Mouse (Mus musculus): ENCODE data around the gene Gm11937.
"Not testable (repeated sequence)": the region's sequence is repeated elsewhere in the genome, so short reads cannot be mapped to it uniquely, and the experiment has no call there.

Gene Gm11937

DNA sequence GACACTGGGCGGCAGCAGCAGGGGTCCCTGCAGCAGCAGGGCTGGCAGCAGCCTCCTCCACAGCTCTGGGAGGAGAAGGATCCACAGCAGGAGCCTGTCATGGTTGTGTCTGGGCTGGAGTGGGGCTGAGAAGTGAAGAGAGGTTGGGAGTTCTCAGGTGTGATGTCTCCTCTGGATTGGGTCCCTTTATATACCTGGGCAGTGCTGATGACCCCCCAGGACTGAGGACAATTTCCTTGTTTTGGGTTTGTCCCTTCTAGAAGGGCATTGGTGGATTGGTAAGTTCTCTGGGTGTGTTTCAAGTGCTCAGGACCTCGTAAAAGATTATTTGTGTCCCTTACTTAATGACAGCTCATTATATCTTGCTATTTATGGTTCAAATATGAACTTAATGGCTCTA, at the start of gene Gm11937:
Gm11937 (minus strand) TSS at position 101 of the 400 bp plus-strand sequence.
- DNase-seq: peak; percentile 4

DNA sequence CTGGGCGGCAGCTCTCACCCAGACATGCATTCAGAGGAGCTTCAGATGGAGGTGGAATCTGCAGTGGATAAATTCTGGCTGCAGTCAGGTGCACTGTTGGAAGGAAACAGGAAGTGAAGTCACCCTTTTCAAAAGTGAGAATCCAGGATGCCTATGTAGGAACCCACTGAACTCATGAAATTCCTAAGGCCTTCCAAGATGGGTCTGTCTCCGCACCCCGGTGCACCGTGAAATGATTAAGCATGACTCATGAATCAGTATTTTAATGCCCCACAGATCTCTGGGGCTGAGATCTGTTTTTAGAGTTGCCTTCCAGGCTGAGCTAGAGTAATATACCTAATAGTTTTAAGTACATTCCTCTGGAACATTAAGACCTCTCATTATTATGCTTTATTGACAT, 49.3 kb upstream of the Gm11937 start:
- no peak for DNase-seq

DNA sequence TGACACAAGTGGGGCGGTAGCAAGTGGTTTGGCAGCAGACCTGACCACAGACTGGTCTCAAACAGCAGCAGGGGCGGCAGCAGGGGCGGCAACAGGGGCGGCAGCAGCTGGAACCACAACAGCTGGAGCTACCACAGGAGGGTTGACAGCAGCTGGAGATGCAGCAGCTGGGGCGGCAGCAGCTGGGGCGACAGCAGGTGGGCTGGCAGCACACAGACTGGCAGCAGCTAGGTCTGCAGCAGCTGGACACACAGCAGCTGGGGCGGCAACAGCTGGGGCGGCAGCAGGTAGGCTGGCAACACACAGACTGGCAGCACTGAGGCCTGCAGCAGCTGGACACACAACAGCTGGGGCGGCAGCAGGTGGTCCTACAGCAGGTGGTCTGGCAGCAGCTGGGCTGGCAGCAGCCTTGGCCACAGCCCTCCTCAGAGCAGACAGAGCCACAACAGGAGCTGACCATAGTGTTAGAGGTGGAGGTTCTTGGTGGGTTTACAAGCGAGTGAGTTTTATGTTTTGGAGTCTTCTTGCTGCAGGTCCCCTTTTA, 48.5 kb upstream of the Gm11937 start, which contains the start of gene Gm11563:
Gm11563 (minus strand) TSS at position 494 of the 544 bp plus-strand sequence.
- not testable (repeated sequence) for DNase-seq

DNA sequence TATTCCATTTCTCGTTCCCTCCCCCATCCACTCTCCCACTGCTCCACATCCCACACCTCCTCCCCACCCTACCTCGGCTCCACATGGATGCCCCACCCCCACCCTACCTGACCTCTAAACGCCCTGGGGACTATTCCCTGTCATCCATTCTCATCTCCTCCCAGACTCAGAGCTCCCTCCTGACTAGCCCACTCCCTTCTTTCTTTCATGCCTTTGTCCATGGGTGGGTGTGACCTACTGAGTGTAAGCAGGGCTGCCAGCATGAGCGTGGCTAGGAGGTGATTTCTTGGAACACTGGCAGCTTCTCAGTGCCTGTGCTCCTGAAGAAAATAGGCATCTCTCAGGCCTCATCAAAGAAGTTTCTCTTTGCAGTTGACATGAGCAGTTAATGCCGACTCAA, 47.1 kb upstream of the Gm11937 start:
- DNase-seq: no peak

GRCm38 (mm10) chr11:99650136-99650535, 40.1 kb upstream of the Gm11937 start, which contains the start of gene Gm11555:
Gene Gm11555 (minus strand): TSS chr11:99650236.
- DNase-seq: no peak

GRCm38 (mm10) chr11:99646444-99646843, 36.5 kb upstream of the Gm11937 start:
- no peak for DNase-seq

GRCm38 (mm10) chr11:99644351-99644750, 34.4 kb upstream of the Gm11937 start:
- no peak for DNase-seq

DNA sequence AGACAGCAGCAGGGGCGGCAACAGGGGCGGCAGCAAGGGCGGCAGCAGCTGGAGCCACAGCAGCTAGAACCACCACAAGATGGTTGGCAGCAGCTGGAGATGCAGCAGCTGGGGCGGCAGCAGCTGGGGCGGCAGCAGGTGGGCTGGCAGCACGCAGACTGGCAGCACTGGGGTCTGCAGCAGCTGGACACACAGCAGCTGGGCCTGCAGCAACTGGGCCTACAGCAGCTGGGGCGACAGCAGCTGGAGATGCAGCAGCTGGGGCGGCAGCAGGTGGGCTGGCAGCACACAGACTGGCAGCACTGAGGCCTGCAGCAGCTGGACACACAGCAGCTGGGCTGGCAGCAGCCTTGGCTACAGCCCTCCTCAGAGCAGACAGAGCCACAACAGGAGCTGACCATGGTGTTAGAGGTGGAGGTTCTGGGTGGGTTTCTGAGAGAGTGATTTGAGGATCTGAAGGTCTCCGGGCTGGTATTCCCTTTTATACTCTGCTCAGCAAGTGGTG, 33.7 kb upstream of the Gm11937 start, which contains the start of gene Krtap4-7:
Krtap4-7 (minus strand) TSS at position 455 of the 505 bp plus-strand sequence.
- not testable (repeated sequence) for DNase-seq

- DNase-seq: no peak
Measured at GRCm38 (mm10) chr11:99640926-99641325, 30.9 kb upstream of the Gm11937 start.

GRCm38 (mm10) chr11:99637086-99637485, 27.1 kb upstream of the Gm11937 start:
- no peak for DNase-seq

DNA sequence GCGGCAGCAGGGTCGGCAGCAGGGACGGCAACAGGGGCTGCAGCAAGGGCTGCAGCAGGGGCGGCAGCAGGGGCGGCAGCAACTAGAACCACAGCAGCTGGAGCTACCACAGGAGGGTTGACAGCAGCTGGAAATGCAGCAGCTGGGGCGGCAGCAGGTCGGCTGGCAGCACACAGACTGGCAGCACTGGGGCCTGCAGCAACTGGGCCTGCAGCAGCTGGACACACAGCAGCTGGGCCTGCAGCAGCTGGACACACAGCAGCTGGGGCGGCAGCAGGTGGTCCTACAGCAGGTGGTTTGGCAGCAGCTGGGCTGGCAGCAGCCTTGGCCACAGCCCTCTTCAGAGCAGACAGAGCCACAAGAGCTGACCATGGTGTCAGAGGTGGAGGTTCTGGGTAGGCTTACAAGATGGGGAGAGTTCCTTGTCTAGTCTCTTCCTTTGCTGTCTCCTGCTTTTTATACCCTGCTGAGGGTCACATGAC, 24.7 kb upstream of the Gm11937 start, which contains the start of gene Krtap4-2:
Krtap4-2 (minus strand) TSS at position 432 of the 482 bp plus-strand sequence.
- DNase-seq: no peak

DNA sequence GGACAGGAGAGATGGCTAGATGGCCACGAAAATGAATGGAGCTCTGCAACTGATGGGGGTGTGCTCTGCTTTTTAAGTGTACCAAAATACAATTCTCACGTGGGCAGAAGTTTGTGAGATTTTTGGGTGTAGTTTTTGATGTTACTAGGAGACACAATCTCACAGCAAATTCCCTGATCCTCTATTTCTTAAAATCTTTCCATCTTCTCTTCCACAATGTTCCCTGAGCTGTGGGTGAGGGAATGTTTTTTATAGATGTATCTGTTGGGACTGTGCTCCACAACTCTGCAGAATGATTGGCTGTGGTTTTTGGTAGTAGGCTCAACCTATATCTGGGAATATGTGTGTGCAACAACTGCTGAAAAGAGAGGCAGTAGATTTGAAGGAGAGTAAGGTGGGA, 23.3 kb upstream of the Gm11937 start:
- no peak for DNase-seq

- no peak for DNase-seq
Measured at GRCm38 (mm10) chr11:99630890-99631289, 20.9 kb upstream of the Gm11937 start.

- DNase-seq: no peak
Measured at GRCm38 (mm10) chr11:99628138-99628537, 18.1 kb upstream of the Gm11937 start, which contains the start of gene Krtap4-1. Gene Krtap4-1 (minus strand): TSS chr11:99628238.

DNA sequence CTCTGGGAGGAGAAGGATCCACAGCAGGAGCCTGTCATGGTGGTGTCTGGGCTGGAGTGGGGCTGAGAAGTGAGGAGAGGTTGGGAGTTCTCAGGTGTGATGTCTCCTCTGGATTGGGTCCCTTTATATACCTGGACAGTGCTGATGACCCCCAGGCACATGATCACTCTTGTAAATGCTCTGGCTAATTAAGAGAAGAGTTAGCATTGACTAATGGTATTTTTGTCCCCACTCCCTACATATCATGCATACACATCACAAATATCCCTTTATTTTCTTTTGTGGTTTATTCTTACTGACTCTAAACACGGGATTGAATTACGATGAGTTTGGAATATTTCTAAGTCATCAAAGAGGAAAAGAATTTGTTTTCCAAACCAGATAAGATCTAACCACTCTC, 10.3 kb upstream of the Gm11937 start, which contains the start of gene Gm11562:
Gm11562 (minus strand) TSS at position 101 of the 400 bp plus-strand sequence.
- DNase-seq: no peak

DNA sequence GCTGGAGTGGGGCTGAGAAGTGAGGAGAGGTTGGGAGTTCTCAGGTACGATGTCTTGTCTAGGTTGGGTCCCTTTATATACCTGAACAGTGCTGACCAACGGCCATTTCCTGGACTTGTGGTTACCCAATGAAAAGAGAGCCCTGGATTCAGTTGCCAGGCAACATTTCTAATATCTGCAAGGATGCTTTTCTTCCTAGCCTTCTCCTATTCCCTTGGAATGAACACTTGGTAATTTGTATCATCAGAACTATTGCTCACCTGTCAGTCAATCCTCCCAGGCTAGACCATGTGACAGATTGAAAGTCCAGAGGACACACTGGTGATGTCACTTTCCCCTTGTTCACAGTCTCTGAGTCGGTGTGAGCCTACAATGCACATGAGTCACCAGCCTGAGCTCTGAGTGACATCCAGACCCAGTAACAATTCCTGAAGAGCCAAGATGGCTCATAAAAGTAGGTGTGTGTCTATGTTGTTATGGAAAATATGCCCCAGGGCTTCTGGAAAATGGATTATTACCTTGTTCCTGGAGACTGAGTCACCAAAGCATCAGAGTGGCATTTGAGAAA, 4.9 kb upstream of the Gm11937 start, which contains the start of gene Krtap2-4:
Krtap2-4 (minus strand) TSS at position 51 of the 568 bp plus-strand sequence.
- peak; percentile 40 for DNase-seq

DNA sequence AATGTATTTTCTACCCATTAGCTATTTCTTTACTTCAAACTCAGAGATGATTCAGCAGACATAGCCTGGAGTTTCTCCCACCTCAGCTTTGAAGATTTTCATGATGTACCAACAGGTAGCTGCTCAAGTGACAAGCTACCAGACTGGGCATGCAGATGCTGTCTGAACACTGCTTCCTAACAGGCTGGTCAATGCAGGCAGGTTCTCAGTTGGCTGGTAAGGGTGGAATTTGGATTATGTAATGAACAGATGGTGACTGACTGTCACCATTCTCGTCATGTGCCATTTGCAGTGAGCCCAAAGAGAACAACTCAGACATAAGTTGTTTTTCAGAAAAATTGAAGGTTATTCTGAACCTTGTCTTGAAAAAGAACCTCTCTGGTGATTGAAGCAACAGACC, 863 bp downstream of the Gm11937 start:
- DNase-seq: peak; percentile 19

GRCm38 (mm10) chr11:99603208-99603607, 6.8 kb downstream of the Gm11937 start, which contains the start of gene Gm11938:
Gene Gm11938 (minus strand): TSS chr11:99603308.
- DNase-seq: not testable (repeated sequence)

DNA sequence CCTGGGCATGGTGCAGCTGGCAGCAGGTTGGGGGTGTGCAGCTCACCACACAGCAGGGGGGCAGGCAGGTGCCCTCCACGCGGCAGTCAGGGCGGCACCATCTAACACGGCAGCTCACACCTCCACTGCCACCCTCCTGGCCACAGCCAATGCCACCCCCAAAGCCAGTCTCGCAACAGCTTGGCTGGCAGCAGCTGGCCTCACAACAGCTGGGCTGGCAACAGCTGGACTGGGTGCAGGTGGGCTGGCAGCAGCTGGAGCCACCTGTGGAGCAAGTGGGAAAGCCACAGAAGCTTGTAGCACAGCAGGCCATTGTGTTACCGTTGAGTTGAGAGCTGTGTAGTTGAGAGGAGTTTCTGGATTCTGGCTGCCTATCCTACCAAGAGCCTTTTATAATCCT, 12.2 kb downstream of the Gm11937 start, which contains the start of gene Krtap9-3:
Krtap9-3 (minus strand) TSS at position 364 of the 400 bp plus-strand sequence.
- peak; percentile 55 for DNase-seq

DNA sequence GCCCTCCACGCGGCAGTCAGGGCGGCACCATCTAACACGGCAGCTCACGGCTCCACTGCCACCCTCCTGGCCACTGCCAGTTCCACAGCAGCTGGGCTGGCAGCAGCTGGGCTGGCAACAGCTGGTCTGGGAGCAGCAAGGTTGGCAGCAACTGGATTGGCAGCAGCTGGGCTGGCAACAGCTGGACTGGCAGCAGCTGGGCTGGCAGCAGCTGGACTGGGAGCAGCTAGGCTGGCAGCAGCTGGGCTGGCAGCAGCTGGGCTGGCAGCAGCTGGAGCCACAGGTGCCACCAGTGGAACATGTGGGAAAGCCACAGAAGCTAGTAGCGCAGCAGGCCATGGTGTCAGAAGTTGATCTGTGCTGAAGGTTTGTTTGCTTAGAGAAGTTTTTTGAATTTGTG, 19.0 kb downstream of the Gm11937 start, which contains the start of gene Krtap1-3:
Krtap1-3 (minus strand) TSS at position 359 of the 400 bp plus-strand sequence.
- DNase-seq: no peak

GRCm38 (mm10) chr11:99585096-99585495, 24.9 kb downstream of the Gm11937 start:
- DNase-seq: no peak

DNA sequence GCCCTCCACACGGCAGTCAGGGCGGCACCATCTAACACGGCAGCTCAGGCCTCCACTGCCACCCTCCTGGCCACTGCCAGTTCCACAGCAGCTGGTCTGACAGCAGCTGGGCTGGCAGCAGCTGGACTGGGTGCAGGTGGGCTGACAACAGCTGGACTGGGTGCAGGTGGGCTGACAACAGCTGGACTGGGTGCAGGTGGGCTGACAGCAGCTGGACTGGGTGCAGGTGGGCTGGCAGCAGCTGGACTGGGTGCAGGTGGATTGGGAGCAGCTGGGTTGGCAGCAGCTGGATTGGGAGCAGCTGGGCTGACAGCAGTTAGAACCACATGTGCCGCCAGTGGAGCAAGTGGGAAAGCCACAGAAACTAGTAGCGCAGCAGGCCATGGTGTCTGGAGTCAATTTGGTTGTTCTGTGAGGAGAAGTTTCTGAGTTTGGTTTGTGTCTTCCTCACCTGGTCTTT, 26.7 kb downstream of the Gm11937 start, which contains the start of gene Krtap1-4:
Krtap1-4 (minus strand) TSS at position 410 of the 460 bp plus-strand sequence.
- DNase-seq: peak; percentile 71

- DNase-seq: peak; percentile 22
Measured at GRCm38 (mm10) chr11:99581564-99581963, 28.4 kb downstream of the Gm11937 start.
